Mouse (Mus musculus) adrenal gland, postnatal 14 days (tissue): ENCODE data around the gene Srgap3. TPM values are rescaled to one million over a fixed set of nuclear protein-coding genes. Genes with fewer than 3 reads are reported as not detected.
"Not testable (repeated sequence)": the region's sequence is repeated elsewhere in the genome, so short reads cannot be mapped to it uniquely, and the experiment has no call there.

Experiments
- DNase-seq: peaks from one replicate; pipeline ENCODE4 v3.0.0; 2021; ENCODE audit warnings: mixed read lengths
- total RNA-seq: library from RNA; stranded (reverse); gene quantifications from 2 replicates; pipeline ENCODE4 v1.2.3, GENCODE M21; 2021

Gene Srgap3
- total RNA-seq, 1 experiment from 2014 or later = 13.0 TPM

DNA sequence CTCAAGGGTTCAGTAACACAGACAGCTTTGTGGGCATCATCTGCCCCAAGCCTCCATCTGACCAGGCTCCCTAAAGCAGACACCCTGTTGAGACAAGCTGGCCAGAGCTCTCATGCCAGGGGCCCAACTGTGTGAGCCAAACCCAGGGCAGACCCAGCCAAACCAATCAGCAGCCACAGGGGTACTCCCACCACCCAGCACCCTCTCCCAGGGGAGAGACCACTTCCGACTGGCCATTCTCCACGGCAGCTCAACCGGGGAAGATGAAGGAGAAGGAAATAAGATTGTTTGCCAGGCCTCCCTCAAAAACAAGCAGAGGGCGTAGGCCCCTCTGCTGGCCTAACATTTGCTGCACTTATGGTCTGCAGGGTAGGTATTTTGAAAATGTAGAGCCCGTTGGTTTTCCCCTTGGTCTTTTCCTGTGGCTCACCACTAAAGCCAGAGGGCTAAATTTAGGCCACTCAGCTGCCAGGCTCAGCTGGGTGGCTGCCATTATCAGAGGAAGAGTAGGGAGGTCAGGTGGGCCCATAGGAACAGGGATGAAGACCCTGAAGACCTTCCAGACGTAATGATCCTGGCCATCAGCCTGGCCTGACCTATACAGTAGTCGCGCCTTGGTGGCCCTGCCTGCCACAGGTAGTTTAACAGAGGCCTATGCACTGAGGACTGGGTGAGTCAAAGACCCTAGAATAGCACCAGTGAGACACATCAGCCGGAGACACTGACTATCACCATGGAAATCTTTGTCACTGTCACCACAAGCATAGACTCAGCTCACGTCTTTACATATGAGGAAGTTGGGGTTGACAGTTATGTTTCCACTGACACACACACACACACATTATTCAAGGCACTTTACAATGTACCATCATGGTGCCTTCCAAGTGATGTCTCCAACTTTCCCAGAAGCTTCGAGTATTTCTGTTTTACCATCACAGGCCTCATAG, 85.4 kb downstream of the Srgap3 start:
- DNase-seq = no peak

DNA sequence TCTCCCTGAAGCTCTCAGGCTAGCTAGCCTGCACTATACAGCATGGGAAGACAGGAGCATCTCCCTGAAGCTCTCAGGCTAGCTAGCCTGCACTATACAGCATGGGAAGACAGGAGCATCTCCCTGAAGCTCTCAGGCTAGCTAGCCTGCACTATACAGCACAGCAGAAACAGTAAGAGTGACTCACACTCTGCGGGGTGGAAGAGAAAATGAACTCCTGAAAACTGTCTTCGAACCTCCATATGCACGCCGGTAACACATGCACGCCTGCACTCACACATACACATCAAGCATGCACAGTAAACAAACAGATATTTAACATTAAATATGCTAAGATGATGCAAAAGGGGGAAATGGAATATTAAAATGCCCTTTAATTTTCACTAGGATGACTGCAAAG, 86.8 kb downstream of the Srgap3 start:
- not testable (repeated sequence) for DNase-seq

DNA sequence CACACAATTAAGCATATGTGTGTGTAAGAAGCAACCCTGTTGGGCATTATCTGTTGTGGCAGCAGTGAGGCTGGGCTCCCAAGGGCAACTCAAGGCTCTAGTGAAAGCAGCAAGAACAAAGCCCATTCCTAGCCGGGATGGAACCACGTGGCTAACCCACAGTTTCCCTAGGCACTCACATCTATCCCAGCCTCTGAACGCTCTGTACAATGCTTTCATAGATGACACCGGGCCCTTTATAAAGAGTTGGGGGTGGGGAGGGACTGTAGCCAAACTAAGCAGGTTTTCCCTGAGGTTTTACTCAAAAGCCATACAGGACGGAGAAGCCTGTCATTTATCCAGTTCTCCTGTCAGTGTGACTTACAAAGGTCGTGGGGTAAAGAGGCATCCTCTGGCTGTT, 90.0 kb downstream of the Srgap3 start:
- DNase-seq = no peak

DNA sequence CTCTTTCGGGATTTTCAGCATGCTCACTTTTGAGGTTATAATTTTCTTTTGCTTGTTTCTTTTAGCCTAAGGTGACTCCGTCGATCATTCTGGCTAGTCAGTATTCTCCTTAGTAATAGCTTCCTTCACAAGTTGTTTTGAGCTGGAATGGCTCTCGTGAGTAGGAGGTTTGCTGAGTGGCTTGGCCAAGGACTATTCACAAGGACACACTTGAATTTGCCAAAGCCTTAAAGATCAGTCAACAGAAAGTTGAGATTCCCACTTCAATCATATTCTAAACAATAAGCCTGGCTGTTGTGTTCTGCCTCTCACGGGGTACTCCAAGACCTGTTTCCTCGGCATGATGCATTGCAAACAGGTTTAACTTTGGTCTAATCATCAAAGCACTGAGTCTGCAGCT, 91.9 kb downstream of the Srgap3 start:
- DNase-seq = no peak

DNA sequence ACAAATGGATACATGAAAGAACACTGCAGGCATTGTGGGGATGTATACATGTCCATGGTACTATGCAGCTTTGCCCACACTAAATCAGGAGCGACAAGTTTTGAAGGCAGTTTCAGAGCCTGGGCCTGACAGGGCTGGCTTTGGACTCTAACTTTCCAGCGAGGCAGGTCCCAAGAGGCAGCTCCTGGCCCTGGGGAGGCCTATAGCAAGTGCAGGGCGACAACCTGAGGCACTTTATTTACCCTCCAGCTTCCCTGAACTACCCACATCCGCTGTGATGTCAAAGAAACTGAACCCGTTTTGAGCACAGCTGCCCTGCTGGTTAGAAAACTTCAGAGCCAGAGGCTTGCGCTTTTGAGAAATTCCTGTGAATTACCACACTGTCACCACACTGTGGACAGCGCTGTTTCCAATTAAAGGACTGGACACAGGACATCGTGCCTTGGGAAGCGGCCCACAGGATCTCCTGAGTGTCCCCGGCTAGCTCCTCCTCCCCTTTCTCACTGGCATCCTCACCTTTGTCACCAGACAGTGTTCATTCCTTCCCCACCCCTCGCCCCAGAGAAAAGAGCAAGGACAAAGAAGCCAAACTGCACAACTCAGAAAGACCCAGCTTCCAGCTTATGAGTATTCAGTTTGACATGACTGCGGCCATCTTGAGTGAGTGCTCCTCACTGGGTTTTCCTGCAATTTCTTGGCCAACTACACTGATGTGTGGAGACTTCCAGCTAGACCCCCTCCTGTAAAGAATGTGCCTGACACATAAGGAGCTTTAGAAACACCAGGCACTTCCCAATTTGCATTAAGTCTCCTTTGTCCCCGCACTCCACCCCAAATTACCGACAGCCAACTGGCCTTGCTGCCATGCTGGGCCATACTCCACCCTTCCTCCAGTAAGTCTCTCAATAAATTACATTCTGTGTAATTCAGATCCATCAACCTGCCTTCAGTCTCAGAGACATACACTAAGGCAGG, 94.5 kb downstream of the Srgap3 start:
- DNase-seq = no peak

DNA sequence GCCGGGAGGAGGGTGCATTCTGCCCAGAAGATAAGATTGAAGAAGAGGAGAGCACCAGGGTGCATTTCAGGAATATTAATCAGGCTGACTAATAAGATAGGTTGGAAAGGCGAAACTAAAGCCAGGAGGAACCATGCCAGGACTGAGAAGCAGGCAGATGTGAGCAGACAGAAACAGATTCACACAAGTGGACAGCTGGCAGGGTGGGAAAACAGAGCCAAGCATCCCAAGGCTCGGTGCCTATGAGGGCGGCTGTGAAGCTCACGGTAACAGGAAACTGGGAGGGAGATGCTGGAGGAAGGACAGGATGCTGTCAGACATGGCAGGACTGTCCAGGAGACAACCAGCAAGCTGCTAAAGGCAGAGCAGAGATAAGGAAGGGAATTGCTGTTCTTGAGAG, 96.3 kb downstream of the Srgap3 start:
- no peak for DNase-seq

DNA sequence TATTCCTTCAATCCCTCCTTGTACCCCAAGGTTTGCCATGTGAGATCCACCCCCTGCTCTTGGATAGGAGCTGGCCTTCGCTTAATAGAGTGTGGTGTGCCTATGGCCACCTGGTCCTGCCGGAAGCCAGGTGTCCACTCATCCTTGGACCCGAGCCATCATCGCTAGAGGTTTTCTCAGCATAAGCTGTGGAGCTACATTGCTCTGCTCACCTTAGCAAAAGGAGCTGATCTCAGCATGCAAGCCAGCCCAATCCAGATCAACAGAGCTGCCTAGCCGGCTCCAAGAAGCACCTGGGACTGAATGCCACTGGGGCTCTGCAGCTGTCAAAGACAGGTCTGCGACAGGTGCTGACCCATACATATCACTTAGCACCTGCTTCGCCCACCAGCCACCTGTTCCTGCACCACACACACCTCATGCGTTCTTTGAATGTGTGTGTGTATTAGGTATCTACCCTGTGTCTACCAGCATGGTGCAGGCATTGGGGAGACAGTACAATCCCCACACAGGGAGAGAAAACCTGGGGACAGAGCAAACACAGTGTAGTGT, 98.4 kb downstream of the Srgap3 start:
- DNase-seq = no peak

DNA sequence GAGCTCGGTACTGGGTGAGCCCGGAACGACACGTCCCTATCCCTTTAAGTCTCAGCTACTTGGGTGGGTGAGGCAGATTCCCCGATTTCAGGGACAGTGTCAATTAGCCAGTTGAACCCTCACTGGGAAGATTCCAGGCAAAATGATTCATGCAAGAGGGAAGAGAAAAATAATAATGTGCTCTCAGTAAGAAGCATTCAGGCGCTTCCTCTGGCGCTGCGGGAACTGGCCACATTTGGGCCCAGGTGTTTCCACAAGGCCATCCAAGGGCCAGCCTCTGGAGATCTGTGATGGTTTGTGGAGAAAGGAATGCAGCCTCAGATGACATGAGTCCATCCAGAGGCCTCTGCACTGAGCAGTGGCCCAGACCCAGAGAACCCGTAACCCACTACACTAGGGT, 100.2 kb downstream of the Srgap3 start:
- no peak for DNase-seq

DNA sequence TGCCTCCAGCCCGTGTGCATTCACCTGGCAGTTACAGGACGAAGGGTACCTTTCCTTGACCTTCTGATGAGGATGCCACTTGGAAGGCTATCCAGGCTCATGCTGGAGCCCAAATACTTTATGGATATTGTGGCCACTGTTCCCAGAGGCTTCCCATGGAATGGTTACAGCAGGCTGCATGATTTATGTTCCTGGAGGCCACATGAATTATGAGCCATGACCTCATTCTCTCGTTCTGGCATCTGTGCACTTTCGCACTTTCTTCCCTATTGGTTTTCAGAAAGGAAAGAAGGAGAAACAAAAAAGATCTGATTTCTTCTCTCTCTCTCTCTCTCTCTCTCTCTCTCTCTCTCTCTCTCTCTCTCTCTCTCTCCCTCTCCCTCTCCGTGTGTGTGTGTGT, 104.6 kb downstream of the Srgap3 start:
- peak; percentile 68 for DNase-seq

DNA sequence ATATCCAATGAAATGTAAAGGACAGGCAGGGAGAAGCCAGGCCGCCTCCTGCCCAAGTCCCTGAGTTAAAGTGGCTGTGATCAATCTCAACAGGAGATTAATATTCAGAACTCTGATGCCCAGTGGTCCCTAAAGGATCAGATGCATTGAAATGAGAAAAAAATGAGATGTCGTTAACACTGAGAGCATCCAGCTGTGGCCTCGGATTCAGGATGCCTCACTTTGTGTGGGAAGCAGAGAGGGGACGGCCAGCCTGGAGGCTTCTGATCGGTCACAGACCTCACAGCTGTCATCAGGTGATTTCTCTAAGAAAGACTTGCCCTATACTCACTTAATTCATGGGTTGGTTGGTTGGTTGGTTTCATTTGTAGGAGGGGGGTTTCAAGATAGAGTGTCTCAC, 106.7 kb downstream of the Srgap3 start:
- DNase-seq = no peak

DNA sequence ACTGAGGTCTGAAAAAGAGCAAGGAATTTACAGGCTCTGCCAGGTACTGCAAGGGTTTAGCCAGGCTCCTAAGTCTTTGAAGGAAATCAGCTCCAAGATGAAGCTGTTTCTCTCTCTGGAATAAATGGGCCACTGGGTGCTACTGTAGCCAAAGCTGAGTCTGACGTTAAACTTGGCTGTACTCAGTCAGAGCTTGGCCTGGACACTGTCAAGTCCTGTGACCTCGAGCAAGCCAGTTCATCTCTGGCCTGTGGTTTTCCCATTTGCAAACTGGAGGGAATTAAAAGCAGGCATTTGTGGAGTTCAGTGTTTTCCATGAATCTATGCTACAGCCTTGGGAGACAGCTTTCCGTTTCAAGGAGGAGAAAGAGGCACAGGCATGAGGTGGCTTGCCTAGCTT, 107.7 kb downstream of the Srgap3 start:
- no peak for DNase-seq

DNA sequence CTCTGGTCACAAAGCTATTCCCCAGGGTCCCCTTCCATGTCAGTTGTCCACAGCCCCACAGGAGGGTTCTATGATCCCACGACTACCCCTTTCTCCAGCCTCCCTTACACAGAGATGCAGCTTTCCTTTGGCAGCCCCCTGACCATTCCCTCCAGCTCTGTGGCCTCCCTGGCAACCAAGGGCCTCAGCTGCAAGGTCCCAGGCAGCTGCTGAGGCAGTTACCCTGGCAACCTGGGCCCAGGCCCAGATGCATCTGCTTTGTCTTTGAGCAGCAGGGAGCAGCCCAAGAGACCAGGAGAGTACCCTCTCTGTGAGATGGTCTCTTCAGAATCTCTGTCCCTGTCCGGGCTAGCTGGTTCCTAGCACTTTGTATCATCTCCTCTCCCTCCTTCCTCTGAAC, 108.2 kb downstream of the Srgap3 start:
- no peak for DNase-seq

DNA sequence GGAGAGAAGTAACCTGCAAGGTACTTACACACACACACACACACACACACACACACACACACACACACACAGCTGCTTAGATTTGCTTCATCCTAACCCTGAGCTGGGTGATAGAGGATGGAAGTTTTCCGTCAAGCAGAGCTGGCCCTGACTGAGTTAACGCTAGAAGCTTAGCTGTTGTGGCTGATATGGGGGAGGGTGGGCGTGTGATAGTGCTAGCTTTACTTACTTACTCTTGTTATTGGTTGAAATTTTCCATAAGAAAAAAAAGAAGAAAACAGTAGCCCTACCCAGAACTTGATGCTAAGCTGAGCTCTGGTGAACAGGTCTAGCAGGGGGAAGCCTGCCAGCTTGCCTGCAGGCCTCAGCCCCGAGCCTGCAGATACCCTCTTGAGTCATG, 110.4 kb downstream of the Srgap3 start:
- DNase-seq = no peak

DNA sequence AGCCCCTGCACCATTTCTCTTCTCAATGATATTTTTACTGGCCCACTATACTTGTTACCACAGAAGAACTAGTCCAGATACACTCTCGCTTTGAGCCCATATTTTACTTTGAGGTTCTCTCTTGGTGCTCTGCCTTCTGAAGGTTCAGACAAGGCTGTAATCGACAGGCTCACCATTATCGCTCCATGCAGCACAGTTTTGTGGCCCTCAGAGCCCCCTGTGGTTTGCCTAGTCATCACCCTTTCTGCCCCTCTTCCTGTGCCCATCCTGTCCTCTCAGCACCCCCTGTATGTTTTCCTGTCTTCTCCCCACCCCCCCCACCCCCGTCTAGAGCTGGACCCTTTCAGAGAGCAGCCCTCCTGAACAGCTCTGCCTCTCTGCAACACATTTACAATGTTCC, 111.7 kb downstream of the Srgap3 start:
- DNase-seq = no peak

DNA sequence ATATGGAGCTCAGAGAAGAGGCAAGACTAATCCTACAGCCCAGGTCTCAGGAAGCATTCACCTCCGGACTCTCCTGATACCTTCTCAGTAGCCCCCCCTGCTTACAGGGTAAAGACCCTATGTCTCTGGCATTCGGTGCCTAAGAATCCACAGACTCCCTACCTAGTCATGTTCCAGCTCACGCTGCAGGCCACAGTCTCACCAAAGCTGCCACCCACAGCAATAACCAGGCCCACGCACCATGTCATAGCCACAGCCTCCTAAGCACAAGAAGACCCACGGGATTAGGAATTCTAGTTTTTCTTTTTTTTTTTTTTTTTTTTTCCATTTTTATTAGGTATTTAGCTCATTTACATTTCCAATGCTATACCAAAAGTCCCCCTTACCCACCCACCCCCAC, 112.6 kb downstream of the Srgap3 start:
- DNase-seq = no peak

DNA sequence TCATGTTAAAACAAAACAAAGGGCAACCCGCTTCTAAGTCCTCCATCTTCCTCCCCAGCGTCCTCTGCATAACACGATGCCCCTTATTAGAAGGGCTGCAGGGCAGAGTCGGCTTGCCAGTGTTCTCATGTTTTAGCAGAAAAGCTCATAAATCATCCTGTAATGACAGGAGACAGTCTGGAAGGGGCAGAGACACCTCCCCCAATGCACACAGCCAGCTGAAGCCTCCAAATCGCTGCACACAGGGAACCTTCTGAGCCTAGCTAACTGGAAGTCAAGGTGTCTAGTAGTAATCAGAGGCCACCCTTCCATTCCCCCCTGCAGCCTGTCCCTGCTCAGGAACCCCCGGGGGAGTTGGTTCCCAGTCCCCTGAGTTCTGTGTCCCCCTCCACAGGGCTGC, 113.3 kb downstream of the Srgap3 start:
- no peak for DNase-seq

DNA sequence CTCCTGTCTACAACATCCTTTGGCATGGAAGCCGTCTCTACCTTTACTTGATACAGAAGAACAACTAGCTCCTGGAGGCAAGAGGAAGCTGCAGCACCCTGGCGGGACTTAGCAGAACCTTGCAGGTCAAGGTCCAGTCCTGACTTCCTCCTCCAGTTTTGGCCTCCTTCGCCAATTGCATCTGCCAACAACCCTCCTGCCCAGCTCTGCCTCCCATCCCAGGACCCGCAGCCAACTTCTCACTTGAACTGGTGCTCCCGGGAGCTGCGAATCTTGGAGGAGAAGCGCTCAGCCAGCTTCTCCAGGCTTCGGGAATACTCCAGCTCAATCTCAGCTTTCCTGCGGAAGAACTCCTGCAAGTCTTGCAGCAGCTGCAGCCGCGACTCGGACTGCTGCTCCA, 117.9 kb downstream of the Srgap3 start:
- no peak for DNase-seq

DNA sequence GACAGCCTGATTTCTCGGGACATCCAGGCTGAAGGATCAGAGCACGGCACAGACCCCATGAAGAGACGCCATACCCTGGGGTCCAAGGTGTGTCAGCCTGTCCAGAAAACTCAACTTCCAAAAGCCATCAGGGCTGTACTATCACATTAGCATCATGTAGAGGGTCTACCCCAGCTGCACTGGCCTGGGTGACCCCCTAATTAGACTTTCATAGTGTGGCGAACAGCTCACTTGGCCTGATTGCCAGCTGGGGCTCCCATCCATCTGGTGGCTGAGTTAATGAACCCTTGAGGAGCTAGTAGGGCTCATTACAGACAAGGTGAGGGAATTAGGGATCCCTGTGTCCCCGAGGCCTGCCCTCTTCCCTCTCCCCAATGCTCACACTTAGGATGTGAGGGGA, 118.6 kb downstream of the Srgap3 start:
- no peak for DNase-seq

DNA sequence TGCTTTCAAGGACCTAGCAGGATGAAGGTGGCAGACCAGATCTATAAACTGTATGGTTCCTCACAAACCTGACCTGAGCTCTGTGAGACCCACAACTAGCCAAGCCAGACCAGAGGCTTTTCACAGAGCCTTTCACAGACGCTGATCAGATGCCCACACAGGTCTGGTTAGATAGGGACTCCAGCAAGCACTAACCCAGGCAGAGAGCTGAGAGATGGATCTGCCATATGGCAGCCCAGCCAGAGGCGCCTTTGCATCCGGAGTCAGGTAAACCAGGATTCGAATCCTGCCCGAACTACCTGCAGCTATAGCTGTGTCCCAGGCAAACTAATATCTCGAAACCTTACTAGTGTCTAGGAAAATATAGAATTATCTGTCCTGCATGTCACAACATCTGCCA, 121.4 kb downstream of the Srgap3 start:
- no peak for DNase-seq

DNA sequence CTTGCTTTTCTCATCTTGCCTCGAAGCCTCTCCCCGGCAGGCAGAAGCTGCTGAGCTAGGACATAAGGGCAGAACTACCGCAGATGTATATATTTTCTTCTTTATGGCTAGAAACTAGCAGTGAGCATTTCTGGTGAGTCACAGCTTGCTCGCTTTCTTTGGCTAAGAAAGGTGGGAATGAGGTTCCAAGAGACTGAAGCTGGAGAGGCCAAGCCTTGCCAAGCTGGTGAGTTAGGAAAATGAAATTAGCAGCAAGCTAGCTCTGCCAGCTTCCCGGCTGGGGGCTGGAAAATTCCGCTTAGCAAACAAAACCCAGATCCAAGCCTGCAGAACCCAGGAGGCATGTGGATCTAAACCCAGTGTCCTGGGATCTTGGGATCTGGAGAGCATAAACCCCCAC, 124.0 kb downstream of the Srgap3 start:
- no peak for DNase-seq

DNA sequence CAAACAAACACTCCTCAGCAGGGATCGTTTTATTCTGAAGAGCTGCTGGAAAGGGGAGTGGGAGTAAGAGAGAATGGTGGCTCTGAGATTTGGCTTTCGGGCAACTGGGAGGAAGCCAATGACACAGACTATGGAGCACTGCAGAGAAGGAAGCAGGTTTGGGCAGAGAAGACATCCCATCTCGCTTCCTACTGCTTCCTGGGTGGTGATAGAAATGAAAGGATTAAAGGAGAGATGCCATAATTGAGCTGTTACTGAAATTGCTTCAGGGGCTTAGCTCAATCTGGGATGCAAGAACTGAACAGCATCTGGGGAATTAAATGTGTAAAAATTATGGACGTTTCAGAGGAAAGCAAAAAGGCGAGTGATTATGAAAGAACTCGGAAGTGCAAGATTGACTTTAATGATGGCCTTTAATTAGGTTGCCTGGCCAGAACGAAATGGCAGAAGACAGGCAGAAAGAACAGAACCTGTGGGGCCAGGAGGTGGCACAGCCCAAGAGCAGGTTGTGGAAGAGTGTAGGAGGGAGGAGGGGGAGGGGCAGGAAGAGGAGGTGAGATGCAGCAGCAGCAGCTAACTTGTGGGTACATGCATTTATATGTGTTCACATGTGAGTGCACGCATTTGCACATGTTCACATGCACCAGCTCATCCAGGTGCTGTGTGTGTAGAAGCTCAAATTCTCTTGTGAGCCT, 126.6 kb downstream of the Srgap3 start:
- DNase-seq = no peak

DNA sequence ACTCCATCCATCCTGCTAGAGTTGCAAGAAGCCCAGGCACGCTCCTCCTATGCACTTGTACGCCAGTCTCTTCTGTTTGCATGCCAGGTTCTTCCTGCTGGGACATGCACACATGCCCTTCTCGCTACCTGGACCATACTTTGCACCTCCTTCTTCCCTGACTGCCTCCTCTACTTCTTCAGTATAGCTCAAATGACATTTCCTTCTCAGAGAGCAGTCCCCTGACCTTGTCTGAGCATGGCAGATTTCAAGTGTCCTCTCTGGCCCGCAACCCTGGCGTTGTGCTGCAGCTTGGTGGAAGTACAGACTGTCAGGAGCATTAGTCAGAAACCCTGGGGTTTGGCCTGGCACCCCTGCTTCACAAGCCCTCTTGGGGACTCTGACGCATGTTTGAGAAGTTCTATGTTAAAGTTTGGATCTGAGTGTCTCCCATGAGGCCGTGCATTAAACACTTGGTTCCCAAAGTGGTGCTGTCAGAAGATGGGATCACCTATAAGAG, 128.6 kb downstream of the Srgap3 start:
- peak; percentile 40 for DNase-seq
